Mouse (Mus musculus): Measurements from ENCODE around the gene Dlgap1.

Gene Dlgap1

DNA sequence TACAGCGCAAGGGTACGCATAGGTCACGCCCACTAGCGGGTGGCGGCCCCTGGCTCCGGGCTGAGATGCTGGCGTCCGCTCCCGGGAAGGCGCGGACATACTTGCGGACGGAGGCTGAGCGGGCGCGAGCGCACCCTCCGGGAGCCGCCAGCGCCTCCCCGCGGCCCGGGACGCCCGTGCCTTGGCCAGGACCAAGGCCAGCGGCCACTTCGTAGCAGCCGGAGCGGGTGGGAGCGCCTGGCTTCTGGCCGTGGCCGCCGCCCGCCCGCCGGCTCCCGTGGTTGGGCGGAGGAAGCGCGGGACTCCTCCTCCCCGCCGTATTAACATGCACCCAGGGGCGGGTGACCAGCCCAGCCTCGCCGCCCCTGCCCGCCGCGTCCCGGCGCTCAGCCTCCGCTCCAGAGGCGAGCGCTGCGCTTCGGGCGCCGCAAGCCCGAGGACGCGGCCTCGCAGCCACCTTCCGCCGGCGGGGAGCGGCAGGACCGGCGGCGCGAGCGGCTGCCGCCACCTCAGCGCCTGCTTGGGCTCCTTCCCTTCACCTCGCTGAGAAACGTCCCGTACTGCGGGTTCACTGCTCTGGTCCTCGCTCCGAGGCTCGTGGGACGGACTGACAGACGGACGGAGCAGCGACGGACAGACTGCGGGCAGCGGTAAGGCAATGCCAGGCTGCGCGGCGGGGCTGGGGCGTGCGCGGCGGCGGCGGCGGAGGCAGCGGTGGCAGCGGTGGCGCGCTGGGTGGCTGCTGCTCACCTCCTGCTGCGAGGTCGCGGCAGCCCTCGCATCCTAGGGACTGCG lies at the start of gene Dlgap1:
TSS of gene Dlgap1 (plus strand) at position 53 of the 795 bp plus-strand sequence.
- in situ Hi-C loops (cut with MboI, MseI): no loop called here

DNA sequence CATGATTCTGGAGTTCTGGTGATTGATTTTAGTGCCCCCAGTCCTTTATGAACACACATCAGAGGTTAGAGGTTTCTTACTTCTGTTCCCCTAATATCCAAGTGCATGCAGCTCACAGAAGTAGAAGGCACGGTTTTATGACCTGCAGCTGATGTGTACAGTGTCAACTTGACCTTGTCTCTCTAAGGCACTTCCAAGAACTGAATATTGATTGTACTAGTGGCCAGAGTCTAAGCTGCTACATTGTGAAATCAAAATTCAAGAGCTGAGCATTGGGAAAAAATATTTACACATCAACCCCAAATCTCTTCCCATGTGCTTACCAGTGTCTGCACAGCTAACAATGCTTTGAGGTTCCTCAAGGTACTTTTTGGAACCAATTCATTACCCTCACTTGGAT lies 13.9 kb upstream of the Dlgap1 start:
- in situ Hi-C loops (cut with MboI, MseI): no loop called here

DNA sequence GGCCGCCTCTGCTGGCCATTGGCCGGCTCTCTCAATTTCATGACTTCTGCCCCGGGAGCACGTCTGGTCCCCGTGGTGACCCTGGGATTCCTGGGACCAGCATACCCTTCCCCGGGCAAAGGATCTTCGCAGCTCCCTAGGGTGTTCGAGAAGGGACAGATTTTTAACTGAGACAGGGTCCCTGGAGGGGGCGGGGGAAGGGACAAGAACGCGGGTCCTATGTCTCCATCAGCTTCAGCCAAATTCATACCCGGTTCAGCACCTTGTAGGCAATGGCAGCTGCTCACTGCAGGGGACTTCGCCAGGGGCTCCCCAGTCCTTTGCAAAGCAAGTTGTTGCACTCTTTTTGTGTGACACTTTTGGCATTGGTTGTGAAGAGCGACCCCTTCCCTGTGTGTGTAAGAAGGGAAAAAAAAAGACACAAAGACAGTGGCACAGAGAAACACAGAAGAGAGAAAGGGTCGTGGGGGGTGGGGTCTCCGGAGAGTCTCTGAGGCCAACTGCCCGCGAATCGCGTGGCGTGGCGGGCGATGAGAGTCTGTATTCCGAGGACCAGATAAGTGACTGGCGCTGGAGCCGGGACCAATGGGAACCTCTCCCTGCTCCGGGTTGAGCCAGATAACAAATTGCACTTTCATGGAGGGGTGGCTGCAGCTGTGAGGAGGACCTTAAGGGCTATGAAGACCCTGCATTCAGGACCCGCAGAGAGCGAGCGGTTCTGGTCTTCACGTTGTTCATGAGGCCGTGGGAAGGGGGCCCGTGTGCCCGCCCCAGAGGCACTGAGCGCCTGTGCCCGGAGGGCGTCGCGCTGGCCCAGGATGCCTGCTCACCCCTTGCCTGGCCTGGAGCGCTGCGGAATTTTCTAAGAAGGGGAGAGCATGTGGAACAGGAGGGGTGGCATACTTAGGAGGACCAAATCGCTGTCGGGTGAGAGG lies 1.2 kb downstream of the Dlgap1 start:
- in situ Hi-C loops (cut with MboI, MseI): no loop called here

DNA sequence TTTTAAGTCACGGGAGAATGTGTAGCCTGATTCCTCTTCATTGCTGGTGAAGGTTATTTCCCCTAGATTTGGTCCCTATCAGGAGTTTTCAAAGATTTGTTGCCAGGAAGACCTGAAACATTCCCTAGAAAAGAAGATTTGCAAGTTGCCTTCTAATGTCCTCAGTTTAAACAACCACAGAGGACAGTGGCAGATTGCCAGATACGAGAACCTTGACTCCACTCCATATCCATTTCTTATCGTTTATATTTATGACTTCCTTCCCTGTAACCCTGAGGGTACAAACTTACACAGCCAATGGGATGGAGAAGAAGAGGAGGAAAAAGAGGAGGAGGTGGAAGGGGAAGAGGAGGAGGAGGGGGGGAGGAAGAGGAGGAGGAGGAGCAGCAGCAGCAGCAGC lies 4.2 kb downstream of the Dlgap1 start:
- in situ Hi-C loops (cut with MboI, MseI): no loop called here

DNA sequence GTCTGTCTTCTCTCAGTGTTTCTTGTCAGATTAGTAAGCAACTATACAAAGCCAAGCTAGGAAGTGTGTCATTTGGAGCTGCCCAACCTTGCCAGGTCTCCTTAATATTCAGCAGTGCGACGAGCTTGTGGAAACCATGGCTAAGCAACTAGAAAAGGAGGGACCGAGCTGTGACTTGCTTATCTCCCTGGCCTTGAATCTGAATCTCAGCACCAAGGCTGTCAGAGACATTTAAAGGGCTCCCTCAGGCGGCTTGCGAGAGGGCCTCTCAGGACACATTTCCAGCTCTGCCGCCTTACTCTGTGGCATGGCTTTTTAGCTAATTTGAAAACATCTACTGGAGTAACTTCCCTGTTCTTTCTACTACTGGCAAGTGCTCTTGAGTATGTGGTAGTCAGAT lies 5.1 kb downstream of the Dlgap1 start:
- in situ Hi-C loops (cut with MboI, MseI): no loop called here

DNA sequence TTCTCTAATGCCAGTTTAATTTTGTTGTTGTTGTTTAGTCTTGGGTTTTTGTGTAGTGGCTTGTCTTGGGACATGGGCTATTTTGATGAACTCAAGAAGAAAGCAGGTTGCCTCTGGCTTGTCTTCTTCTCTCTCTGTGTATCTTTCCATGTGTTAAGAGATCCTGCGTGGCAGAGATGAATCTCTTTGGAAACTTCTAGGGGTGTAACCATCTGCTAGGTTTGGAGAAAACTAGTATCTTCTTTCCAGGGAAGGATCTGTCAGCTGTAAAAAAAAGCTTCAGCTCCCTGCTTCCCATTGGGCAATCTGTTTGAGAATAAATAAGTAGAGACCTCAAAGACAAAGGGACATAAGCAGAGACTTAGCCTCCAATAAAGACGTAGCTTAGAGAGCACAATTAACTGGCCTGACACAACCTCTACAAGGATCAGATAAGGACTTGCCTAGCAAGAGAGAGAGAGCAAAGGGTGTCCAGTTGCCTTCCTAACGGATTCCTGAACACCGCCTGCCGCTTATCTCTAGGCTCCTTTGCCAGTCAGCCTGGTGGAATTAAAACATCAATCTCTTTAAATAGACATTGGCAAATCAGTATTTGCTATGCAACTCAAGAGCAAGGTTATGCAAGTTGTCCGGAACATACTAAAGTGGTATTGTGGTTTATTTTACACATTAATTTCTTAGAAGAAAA lies 13.5 kb downstream of the Dlgap1 start:
- in situ Hi-C loops (cut with MboI, MseI): no loop called here

DNA sequence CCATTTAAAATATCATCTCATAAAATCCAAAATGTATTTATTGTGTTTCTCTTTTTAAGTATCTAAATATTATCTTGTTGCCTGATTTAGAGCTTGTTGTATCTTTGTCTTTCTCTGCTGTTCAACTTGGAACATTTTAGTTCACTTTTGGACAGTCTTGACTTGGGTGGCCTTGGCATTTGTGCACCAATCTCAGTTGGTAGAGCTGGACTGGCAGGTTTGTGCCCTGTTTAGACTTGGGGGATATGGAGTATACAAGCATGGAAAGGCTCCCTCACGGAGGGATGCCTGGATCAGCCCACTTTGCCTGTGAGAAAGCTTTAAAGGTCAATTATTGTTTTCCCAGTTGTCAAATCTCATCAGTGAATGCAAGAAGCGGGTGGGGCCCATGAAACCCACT lies 27.5 kb downstream of the Dlgap1 start:
- in situ Hi-C loops (cut with MboI, MseI): no loop called here

DNA sequence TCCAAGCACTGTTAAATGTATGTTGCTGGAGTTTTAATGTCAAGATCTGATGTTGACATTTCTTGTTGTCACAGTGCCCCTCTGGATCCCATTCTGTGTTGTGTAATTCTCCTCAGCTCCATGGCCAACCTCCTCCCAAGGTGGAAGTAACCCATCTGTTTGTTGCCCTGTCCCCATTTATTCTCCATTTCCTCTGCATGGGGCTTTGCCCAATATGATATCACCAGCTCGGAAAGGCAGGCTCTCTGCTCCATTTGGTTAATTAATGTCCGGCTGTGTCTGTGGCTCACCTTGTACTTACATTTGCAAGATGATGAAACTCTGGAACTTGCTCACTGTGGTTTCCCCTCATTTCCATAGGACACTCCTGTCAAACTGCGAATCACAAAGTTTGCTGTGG lies 33.2 kb downstream of the Dlgap1 start:
- in situ Hi-C loops (cut with MboI, MseI): no loop called here

DNA sequence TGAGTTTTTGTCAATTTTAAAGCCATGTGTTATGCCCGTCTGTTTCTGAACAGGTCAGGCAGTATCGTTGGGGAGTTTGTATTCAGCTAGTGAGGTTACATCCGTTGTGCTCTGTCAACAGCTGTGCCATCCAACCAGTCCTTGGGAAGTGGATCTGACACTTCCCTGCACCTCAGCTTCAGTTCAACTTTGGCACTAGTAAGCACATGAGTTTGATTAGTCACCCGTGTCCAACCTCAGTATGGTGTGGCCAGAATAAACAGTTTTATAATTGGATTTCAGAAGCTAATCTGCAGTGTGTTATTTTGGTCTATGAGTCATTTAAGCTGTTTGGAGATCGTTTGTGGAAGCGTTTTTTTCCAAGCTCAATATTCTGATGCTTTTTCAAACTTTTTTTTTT lies 35.8 kb downstream of the Dlgap1 start:
- in situ Hi-C loops (cut with MboI, MseI): no loop called here

DNA sequence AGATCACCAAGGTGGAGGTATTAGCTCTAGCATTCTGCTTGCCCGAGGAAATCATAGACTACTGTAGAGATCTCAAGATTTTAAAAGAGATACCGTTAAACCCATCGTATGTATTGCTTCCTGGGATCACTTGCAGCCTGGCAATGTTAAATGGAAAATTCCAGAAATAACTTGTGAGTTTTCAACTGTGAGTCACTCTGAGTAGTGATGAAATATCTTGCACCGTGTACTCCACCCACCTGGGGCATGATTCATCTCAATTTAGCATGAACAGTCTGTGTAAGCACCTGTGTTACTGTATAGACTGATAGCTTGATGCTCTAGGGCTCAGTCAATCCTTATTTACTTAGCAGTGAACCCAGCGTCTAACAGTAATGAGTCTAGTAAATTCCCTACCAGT lies 38.7 kb downstream of the Dlgap1 start:
- in situ Hi-C loops (cut with MboI, MseI): no loop called here

DNA sequence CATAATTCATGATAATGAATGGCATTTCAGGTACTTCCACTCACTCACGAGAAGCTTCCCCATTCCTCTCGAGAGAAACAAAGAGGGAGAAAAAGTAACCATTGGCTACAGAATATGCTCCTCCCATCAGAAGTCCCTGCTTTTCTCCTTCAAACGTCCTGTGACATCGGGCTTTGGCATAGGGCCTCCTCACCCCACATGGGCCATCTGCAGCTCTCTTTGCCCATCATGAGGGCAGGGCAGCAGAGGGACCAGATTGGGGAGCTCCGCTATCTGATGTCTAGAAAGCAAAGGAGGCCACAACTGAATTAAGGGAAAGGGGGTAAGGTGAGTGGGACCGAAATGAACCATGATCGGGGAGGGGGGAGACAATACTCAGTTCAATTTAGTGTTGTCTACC lies 47.6 kb downstream of the Dlgap1 start:
- in situ Hi-C loops (cut with MboI, MseI): no loop called here

DNA sequence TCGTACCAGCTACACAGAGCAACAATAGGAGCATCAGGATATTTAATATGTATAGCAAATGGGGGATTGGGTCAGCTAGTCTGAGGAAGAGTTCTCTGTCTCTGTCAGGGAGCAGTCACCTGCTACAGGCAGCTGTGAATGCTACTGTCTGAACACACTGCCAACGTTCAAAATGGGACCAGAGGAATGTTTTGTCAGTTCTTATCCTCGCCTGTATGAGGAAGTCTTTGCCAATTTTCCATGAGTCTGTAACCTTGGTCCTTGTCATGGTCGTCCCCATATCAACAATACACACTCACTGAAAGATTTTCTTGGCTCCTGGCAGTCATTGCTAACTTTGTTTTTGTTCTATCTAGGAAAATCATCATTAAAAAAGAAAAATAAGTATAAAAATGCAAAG lies 51.5 kb downstream of the Dlgap1 start:
- in situ Hi-C loops (cut with MboI, MseI): no loop called here

DNA sequence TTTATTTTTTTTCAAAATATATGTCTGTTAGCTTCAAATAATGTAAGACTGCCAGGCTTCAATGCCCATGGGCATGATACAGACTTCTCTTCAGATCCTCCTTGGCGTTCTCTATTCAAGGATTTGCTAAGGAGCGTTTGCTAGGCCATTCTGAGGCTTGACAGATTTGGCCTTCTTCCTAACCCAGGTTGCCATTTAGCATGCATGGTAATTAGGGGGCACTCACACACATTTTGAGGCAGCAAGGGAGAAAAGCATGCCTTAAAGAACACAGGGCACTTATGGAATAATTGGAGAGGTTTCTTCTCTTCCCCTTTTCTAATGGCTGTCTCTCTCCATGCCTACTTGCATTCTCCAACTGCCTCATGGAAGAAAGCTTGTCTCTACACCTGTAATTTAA lies 53.7 kb downstream of the Dlgap1 start:
- in situ Hi-C loops (cut with MboI, MseI): no loop called here

DNA sequence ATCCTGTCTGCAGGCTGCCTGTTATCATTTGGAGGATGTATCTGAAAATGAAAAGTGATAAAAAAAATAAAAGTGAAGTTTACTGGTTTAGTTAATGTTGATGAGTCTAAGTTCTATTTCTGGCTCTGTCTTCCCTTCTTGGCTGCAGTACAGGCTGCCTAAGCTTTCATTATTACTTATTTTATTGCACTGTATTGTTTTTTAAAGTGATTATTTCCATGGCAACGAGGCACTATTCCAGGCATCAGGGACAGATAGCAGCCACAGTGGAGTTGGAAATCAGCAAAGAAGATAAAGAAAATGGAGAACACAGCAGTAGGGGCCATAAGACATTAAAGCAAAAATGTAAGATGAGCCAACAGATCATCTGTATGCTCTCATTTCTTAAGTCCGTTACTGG lies 66.0 kb downstream of the Dlgap1 start:
- in situ Hi-C loops (cut with MboI, MseI): no loop called here

DNA sequence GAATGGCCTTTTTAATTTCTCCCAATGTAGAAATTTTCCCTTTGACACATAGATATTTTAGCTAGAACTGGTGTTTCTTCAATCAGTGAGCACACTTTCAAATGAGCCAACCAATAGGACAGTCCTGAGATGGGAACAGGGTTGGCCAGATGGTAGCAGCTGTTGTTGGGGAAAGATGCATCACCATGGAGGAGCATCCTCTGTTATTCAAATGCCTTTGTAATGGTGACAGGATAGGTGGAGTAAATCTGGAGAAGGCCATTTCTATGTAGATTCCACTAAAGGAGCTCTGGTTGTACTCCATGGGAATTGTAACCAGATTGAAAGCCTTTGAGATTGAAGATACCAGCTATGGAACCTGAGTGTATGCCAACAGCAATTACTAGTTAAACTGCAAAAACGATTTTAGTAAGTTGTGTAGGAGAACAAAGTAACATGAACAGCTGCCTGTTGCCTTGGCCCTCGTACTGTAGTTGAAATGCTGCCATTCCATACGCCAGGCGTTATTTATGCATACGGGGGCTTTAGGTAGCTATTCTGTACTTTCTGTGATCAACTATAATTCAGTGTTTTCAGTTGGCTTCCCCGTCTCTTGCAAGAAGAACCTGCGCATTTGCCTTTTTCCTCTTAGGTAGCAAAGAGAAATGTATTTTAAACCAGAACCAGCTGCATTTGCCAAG lies 72.0 kb downstream of the Dlgap1 start:
- in situ Hi-C loops (cut with MboI, MseI): no loop called here

DNA sequence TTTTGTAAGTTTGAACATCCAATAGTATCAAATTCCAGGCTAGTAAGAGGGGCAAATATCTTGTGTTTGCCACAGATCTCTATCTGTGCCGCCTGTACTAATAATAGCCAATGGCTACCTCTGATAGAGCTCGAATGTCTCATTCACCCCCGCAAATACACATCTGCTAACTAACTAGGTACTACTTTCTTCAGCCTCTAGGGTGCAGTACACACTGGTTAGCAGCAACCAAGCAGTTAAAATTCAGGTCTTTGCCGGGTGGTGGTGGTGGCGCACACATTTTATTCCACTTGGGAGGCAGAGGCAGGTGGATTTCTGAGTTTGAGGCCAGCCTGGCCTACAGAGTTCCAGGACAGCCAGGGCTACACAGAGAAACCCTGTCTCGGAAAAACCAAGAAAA lies 99.4 kb downstream of the Dlgap1 start:
- in situ Hi-C loops (cut with MboI, MseI): no loop called here

DNA sequence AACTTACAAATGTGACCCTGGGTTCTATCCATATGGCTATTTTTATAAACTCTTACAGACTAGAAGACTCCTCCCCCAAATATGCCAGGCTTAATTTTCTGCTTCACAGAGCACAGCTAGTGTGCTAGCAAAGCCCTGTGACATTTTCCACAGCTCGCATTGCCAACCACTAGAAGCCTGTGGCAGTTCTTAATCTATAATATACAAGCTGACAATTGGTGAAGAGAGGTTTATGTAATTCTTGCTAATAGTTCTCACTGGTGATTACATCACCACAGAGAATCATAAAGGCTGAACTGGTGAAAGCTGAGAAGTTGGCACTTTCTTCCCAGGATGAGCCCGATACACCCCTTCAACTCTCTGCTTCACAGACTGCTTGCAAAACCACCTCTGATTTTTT lies 103.2 kb downstream of the Dlgap1 start:
- in situ Hi-C loops (cut with MboI, MseI): no loop called here

DNA sequence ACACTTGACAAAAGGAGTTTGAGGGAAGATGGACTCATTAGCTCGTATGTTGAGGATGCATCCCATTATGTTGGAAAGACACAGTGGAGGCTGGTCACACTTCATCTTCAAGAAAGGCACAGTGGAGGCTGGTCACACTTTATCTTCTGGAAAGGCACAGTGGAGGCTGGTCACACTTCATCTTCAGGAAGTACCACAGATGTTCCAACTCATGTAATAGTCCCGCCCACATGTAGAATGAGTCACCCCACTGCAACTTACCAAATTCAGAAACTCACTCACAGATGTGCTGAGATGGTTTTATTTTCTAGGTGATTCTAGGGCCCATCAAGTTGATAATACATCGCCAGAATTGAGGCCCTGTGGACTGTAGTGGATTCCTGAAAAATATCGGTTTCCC lies 119.3 kb downstream of the Dlgap1 start:
- in situ Hi-C loops (cut with MboI, MseI): no loop called here

DNA sequence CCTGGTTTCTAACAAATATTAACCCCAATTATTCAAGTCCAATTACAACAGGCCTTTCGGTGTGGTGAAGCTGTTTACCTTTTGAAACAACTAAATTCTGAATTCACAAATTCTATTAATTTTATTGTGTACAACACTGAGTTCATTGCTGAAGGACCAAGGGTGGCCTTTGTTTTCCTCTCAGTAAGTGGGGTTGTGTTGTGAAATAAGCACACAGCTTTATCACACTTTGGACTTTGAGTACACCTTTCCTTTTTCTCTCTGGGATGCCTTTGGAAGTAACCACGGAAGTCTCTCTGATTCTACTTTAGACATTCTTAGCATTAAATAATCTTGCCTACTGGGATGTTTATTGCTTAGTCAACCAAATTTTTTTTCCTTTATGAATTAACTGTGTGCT lies 121.9 kb downstream of the Dlgap1 start:
- in situ Hi-C loops (cut with MboI, MseI): no loop called here

DNA sequence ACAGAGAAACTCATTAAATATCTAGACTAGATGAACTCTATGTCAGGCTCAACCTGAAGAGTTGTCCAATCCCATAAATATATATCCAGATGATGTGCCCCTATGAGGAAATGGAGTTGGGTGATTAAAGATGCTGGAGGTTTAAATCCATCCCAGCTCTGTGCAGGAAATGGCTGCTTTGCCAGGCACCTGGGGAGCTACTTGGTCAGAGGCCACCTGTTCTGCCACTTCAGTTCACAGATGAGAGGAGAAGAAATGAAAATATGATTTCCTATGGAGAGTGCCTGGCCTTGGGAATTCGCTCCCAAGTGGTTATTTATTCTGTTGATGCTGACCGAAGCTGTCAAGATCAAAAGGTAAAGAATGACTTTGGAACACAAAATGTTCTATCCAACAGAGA lies 160.3 kb downstream of the Dlgap1 start:
- in situ Hi-C loops (cut with MboI, MseI): no loop called here

DNA sequence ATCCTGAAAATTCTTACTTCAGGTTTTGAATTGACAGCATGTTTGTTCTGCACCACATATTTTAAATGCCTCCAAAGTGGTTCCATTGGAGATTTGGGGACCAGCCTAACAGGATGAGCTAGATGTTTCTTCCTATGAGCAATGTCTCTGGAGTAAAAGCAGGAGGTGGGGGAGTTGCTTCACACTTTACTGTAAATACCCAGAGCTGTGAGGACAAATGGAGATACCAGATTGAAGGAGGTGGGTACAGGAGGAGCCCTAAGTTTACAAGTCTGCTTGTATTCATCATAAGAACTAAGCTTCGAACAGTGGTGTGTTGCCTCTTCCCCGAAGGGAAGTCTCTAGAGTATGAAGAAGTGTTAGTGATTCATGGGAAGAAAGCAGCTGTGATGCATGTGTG lies 201.0 kb downstream of the Dlgap1 start:
- in situ Hi-C loops (cut with MboI, MseI): no loop called here
